Mouse (Mus musculus): Measurements from ENCODE around the gene Fbxl15. TPM values are rescaled to one million over a fixed set of nuclear protein-coding genes. Genes with fewer than 3 reads are reported as not detected.

The Fbxl15 gene
- polyA plus RNA-seq, 1 experiment, result 1.1 TPM

DNA sequence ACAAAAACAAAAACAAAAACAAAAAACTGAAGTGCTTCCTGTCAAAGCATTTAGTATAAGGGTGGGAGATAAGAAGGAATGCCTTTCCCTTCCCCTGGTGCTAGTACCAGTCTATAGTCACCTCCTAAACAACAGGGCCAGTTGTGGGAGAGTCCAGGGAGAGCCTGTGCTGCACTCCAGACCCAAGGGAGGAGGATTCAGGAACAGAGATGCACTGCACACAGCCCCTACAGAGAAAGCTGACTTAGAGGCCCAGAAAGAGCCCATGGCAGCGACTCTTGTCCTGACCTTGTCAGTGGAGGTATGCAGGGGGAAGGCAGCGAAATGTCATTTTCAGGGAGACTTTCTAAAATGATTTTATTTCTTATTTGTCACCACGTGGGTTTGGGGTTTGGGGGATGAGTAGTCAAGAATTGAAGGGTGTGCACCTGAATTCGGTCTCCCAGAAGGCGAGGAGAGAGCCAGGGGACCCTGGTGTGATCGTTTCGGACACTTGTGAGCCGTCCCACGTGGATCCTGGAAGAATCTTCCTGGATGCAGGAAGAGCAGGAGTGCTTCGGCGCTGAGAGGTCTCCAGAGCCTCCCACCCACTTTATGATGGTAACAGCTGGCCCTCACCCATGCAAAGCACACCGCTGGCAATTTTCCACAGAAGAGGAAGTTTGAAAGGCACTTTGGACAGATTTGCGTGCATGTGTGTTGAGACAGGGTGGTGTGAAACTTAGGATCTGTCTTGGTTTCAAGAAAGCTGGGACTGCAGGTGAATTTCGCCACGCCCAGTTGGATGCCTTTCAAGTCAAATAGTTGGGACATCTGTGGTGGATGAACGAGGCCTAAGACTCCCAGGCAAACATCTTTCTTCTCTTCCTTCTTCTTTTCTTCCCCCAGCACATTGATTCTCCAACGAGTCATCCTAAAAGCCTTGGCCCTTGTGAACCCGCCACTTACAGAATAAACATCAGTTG is 24.5 kb upstream of the Fbxl15 start:
- H3K9ac ChIP-seq (ENCODE audit: low read depth, poor library complexity, severe bottlenecking), result no peak overlapping the region
- H3K27ac ChIP-seq (ENCODE audit: insufficient read depth, low read length), result no peak overlapping the region

DNA sequence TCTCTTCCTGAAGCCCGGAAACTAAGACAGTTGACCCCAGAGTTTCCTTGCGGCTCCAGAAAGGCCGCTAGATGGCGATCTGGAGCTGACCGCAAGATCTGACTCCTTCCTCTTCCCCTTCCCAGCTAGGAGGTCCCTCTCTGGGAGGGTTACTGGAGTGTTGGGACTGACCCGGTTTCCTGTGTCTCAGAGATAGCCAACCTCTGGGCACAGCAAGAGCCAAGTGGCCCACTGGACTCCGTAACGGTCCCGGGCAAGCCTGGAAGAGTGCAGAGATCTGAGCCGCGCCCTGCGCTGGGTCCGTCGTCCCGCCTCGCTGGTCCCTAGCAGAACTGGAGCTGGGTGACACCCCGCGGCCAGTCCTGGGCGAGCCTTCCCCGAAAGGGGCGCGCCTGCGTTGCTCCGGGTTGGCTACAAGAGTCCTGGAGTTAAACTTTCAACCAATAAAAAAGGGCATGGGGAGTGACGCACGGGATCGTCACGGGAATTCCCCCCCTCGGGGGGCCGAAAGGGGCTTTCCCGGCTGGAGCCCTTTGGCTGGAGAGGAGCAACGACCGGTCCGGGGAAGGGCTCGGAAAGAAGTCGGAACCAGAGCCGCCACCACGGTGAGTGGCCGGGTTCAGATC is 23.7 kb upstream of the Fbxl15 start, which contains the start of gene Nfkb2:
Nfkb2 (plus strand) TSS at position 105 of the 626 bp plus-strand sequence.
- H3K27ac ChIP-seq (ENCODE audit: insufficient read depth, low read length), result no peak within 1 kb of the TSS

More for the DNA sequence above, 24.5 kb upstream of the Fbxl15 start:
- Histone ChIP-seq H3K4me3 (ENCODE audit: low read depth, low read length) (no peak overlapping the region), H3K27me3 (ENCODE audit: control insufficient read depth, insufficient read depth, low read length, poor library complexity, severe bottlenecking) (no peaks in the 10 kb centered on the region), H3K36me3 (ENCODE audit: control insufficient read depth, insufficient read depth, low read length, poor library complexity, severe bottlenecking) (no peaks in the 10 kb centered on the region), H3K9me3 (replicated peaks; ENCODE audit: control insufficient read depth, insufficient read depth, low read length, poor library complexity, severe bottlenecking) (no peaks in the 10 kb centered on the region), H3K4me1 (ENCODE audit: control insufficient read depth, insufficient read depth, low read length) (no peaks in the 10 kb centered on the region)
- TF ChIP-seq EP300 (IDR thresholded peaks at IDR 0.05; ENCODE audit: insufficient read depth, low read depth, low read length) (no peak), CTCF (IDR thresholded peaks at IDR 0.05; ENCODE audit: low read depth, low read length) (no peak), POLR2A (IDR thresholded peaks at IDR 0.05; ENCODE audit: insufficient read depth, low read length) (no peak)

GRCm38 (mm10) chr19:46304908-46305333 is 23.1 kb upstream of the Fbxl15 start:
- Histone ChIP-seq H3K27me3 (ENCODE audit: control insufficient read depth, insufficient read depth, low read length, poor library complexity, severe bottlenecking) (no peaks in the 10 kb centered on the region), H3K9ac (ENCODE audit: low read depth, poor library complexity, severe bottlenecking) (peak overlapping the region; percentile 57), H3K36me3 (ENCODE audit: control insufficient read depth, insufficient read depth, low read length, poor library complexity, severe bottlenecking) (no peaks in the 10 kb centered on the region), H3K4me1 (ENCODE audit: control insufficient read depth, insufficient read depth, low read length) (no peaks in the 10 kb centered on the region), H3K9me3 (replicated peaks; ENCODE audit: control insufficient read depth, insufficient read depth, low read length, poor library complexity, severe bottlenecking) (no peaks in the 10 kb centered on the region), H3K27ac (ENCODE audit: insufficient read depth, low read length) (no peak overlapping the region), H3K4me3 (ENCODE audit: low read depth, low read length) (peak overlapping the region; percentile 94)
- TF ChIP-seq CTCF (IDR thresholded peaks at IDR 0.05; ENCODE audit: low read depth, low read length), result no peak
- TF ChIP-seq EP300 (IDR thresholded peaks at IDR 0.05; ENCODE audit: insufficient read depth, low read depth, low read length), result no peak
- no peak for TF ChIP-seq POLR2A (IDR thresholded peaks at IDR 0.05; ENCODE audit: insufficient read depth, low read length)

More for the DNA sequence above, 23.7 kb upstream of the Fbxl15 start, which contains the start of gene Nfkb2:
- TF ChIP-seq EP300 (IDR thresholded peaks at IDR 0.05; ENCODE audit: insufficient read depth, low read depth, low read length), result no peak
- TF ChIP-seq CTCF (IDR thresholded peaks at IDR 0.05; ENCODE audit: low read depth, low read length), result peak; percentile 87
- Histone ChIP-seq H3K27me3 (ENCODE audit: control insufficient read depth, insufficient read depth, low read length, poor library complexity, severe bottlenecking) (no peaks in the 10 kb centered on the region), H3K4me1 (ENCODE audit: control insufficient read depth, insufficient read depth, low read length) (no peaks in the 10 kb centered on the region), H3K9ac (ENCODE audit: low read depth, poor library complexity, severe bottlenecking) (peak within 1 kb of the TSS; percentile 57), H3K36me3 (ENCODE audit: control insufficient read depth, insufficient read depth, low read length, poor library complexity, severe bottlenecking) (no peaks in the 10 kb centered on the region), H3K4me3 (ENCODE audit: low read depth, low read length) (peak within 1 kb of the TSS; percentile 94), H3K9me3 (replicated peaks; ENCODE audit: control insufficient read depth, insufficient read depth, low read length, poor library complexity, severe bottlenecking) (no peaks in the 10 kb centered on the region)

GRCm38 (mm10) chr19:46305432-46306267 is 22.3 kb upstream of the Fbxl15 start:
- no peaks in the 10 kb centered on the region for H3K9me3 ChIP-seq (replicated peaks; ENCODE audit: control insufficient read depth, insufficient read depth, low read length, poor library complexity, severe bottlenecking)
- peak; percentile 71 for TF ChIP-seq POLR2A (IDR thresholded peaks at IDR 0.05; ENCODE audit: insufficient read depth, low read length)
- TF ChIP-seq EP300 (IDR thresholded peaks at IDR 0.05; ENCODE audit: insufficient read depth, low read depth, low read length), result no peak
- no peaks in the 10 kb centered on the region for H3K36me3 ChIP-seq (ENCODE audit: control insufficient read depth, insufficient read depth, low read length, poor library complexity, severe bottlenecking)
- H3K27me3 ChIP-seq (ENCODE audit: control insufficient read depth, insufficient read depth, low read length, poor library complexity, severe bottlenecking), result no peaks in the 10 kb centered on the region
- H3K27ac ChIP-seq (ENCODE audit: insufficient read depth, low read length), result no peak overlapping the region
- peak overlapping the region; percentile 57 for H3K9ac ChIP-seq (ENCODE audit: low read depth, poor library complexity, severe bottlenecking)
- no peaks in the 10 kb centered on the region for H3K4me1 ChIP-seq (ENCODE audit: control insufficient read depth, insufficient read depth, low read length)
- peak overlapping the region; percentile 94 for H3K4me3 ChIP-seq (ENCODE audit: low read depth, low read length)

GRCm38 (mm10) chr19:46306268-46306610 is 21.7 kb upstream of the Fbxl15 start:
- H3K27me3 ChIP-seq (ENCODE audit: control insufficient read depth, insufficient read depth, low read length, poor library complexity, severe bottlenecking), result no peaks in the 10 kb centered on the region
- peak overlapping the region; percentile 46 for H3K4me3 ChIP-seq (ENCODE audit: low read depth, low read length)
- H3K9ac ChIP-seq (ENCODE audit: low read depth, poor library complexity, severe bottlenecking), result peak overlapping the region; percentile 57
- TF ChIP-seq CTCF (IDR thresholded peaks at IDR 0.05; ENCODE audit: low read depth, low read length) (no peak), POLR2A (IDR thresholded peaks at IDR 0.05; ENCODE audit: insufficient read depth, low read length) (no peak), EP300 (IDR thresholded peaks at IDR 0.05; ENCODE audit: insufficient read depth, low read depth, low read length) (no peak)
- no peaks in the 10 kb centered on the region for H3K4me1 ChIP-seq (ENCODE audit: control insufficient read depth, insufficient read depth, low read length)
- no peaks in the 10 kb centered on the region for H3K9me3 ChIP-seq (replicated peaks; ENCODE audit: control insufficient read depth, insufficient read depth, low read length, poor library complexity, severe bottlenecking)
- no peak overlapping the region for H3K27ac ChIP-seq (ENCODE audit: insufficient read depth, low read length)
- H3K36me3 ChIP-seq (ENCODE audit: control insufficient read depth, insufficient read depth, low read length, poor library complexity, severe bottlenecking), result no peaks in the 10 kb centered on the region

All from ES-Bruce4 (cell line).